Mouse (Mus musculus): ENCODE measurements at regions not wholly inside any gene's neighbourhood (a gene's known extent, or its start where the extent isn't known, plus 50 kb on each side); places are given as distances from the start of the nearest gene placed in this dataset.
"Not testable (repeated sequence)": the region's sequence is repeated elsewhere in the genome, so short reads cannot be mapped to it uniquely, and the experiment has no call there.

DNA sequence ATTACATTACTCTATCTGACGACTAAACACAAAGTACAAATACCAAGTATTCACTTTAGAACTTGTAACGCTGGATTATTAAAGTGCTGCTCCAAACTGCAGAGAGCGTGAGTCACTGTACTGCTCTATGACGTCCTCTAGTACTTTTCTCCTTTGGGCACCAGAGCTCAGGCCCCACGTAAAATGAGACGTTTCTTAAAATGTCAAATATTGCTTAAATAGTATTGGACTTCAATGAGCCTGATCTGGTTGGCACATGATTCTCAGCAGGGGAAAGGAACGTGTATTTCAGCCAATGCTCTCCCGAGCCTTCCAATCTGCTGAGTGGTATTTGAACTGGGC, 175.8 kb upstream of the Klf14 start:
- Histone ChIP-seq H3K4me1 (replicated peaks) (no peaks in the 10 kb centered on the region), H3K4me2 (no peak overlapping the region), H3K9ac (no peak overlapping the region), H3K27me3 (no peaks in the 10 kb centered on the region), H3K27ac (no peak overlapping the region), H3K36me3 (no peaks in the 10 kb centered on the region), H3K4me3 (replicated peaks) (no peak overlapping the region), H3K9me3 (replicated peaks) (no peaks in the 10 kb centered on the region)
- ATAC-seq (ENCODE audit: low read depth), result no peak
- no peak for DNase-seq
- WGBS (ENCODE audit: insufficient replicate concordance), result 69% methylated on average over 8 of the region's 8 CpGs

DNA sequence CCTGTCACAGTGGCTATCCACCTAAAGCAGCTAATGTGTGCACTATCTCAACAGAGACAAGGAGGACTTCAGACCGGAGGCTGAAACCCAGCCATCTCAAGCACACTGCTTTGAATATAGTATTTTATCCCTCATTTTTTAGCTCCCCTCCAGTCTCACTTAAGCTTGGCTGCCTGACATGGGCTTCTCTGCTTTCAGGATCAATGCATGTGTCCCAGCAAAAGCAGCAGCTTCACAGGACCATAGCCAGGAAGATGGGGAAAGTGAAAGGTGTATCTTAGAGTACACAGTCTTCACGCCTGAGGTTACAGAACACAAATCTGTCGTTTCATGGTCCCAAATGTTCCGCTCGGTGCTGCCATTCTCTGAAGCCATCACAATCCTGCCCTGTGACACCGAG, 176.7 kb upstream of the Klf14 start:
- 63% methylated on average over 6 of the region's 6 CpGs for WGBS (ENCODE audit: insufficient replicate concordance)
- no peak overlapping the region for H3K9ac ChIP-seq
- H3K4me2 ChIP-seq, result no peak overlapping the region
- H3K36me3 ChIP-seq, result no peaks in the 10 kb centered on the region
- no peak overlapping the region for H3K4me3 ChIP-seq (replicated peaks)
- H3K27me3 ChIP-seq, result no peaks in the 10 kb centered on the region
- no peak overlapping the region for H3K27ac ChIP-seq
- no peaks in the 10 kb centered on the region for H3K9me3 ChIP-seq (replicated peaks)
- DNase-seq, result no peak
- ATAC-seq (ENCODE audit: low read depth), result no peak
- no peaks in the 10 kb centered on the region for H3K4me1 ChIP-seq (replicated peaks)

DNA sequence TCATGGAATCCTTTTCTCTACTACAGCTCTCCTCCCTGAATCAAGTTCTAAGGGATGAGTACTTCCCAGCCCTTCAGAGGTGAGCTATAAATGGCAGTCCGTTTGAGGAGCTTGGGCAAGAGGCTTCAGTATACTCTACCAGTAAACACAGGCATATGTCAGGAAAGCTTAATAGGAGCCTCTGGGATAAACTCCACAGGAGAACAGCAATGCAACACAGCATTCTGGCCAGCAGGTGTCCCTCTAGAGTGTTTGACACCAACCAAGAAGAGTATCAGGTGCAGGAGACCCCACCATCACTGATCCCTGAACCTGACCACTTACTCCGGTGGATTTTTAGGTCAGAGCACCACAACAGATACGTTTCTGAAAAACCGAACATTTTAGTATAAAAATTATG, 178.0 kb upstream of the Klf14 start:
- DNase-seq, result no peak
- Histone ChIP-seq H3K27ac (no peak overlapping the region), H3K9me3 (replicated peaks) (no peaks in the 10 kb centered on the region), H3K36me3 (no peaks in the 10 kb centered on the region), H3K4me3 (replicated peaks) (no peak overlapping the region), H3K9ac (no peak overlapping the region), H3K4me2 (no peak overlapping the region), H3K4me1 (replicated peaks) (no peaks in the 10 kb centered on the region), H3K27me3 (no peaks in the 10 kb centered on the region)
- 43% methylated on average over 4 of the region's 4 CpGs for WGBS (ENCODE audit: insufficient replicate concordance)
- ATAC-seq (ENCODE audit: low read depth), result no peak

DNA sequence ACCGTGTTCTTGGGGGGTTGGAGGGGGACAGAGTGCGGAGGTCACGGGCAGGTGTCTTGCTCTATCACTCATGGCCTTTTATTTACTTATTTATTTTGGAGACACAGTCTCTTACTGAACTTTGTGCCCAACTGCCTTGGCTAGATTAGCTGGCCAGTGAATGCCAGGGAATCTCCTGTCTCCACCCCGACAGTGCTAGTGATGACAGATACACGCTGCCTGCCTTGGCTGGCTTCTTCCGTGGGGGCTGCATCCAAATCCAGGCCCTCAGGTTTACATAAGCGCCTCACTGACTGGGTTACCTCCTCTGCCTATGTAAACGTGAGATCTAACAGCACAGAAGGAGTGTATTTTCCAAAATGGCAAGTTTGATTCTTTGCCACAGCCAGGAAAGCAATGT, 178.5 kb upstream of the Klf14 start:
- H3K4me1 ChIP-seq (replicated peaks), result no peaks in the 10 kb centered on the region
- no peaks in the 10 kb centered on the region for H3K27me3 ChIP-seq
- H3K9ac ChIP-seq, result no peak overlapping the region
- H3K4me2 ChIP-seq, result no peak overlapping the region
- H3K36me3 ChIP-seq, result no peaks in the 10 kb centered on the region
- 69% methylated on average over 8 of the region's 8 CpGs for WGBS (ENCODE audit: insufficient replicate concordance)
- no peak overlapping the region for H3K4me3 ChIP-seq (replicated peaks)
- DNase-seq, result no peak
- H3K27ac ChIP-seq, result no peak overlapping the region
- H3K9me3 ChIP-seq (replicated peaks), result no peaks in the 10 kb centered on the region
- ATAC-seq (ENCODE audit: low read depth), result no peak

DNA sequence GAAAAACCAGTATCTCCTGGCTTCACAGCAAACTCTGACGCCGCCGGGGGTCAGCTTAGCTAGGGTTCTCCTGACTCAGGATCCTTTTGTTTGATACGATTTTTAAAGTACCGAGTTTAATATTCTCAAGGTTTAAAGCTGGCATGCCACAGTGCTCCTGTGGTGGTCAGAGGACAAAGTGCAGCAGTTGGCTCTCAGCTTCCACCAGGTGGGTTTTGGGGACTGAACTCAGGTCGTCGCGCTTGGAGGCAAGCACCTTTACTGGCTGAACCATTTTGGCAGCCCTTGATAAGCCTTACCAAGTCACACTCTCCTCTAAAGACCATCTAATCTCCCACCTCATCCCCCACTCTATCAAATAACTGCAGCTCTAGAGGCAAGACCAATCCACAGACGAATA, 181.1 kb upstream of the Klf14 start:
- DNase-seq (no peak), ATAC-seq (ENCODE audit: low read depth) (no peak)
- WGBS (ENCODE audit: insufficient replicate concordance), result 69% methylated on average over 9 of the region's 9 CpGs
- Histone ChIP-seq H3K36me3 (no peaks in the 10 kb centered on the region), H3K4me3 (replicated peaks) (no peak overlapping the region), H3K4me2 (no peak overlapping the region), H3K9me3 (replicated peaks) (no peaks in the 10 kb centered on the region), H3K4me1 (replicated peaks) (no peaks in the 10 kb centered on the region), H3K9ac (no peak overlapping the region), H3K27me3 (no peaks in the 10 kb centered on the region), H3K27ac (no peak overlapping the region)

DNA sequence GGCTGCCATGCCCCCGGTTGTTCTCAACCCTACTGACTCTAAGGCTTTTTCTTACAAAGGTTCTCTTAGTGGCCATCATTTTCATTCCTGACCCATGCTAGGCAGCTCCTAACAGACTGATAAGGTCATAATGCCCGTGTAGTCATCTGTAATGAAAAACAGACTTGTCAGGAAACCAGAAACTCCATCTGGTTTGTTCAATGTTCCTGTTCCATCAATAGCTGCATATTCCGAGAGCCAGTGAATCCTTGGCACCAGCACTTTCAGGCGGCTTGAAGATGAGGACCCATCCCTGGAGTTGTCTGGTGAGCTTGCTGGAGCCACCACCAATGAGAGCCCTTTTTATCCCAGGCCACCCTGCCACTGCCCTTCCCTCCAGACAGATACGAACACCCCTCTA, 181.7 kb upstream of the Klf14 start:
- Histone ChIP-seq H3K4me1 (replicated peaks) (no peaks in the 10 kb centered on the region), H3K4me2 (no peak overlapping the region), H3K9ac (no peak overlapping the region), H3K9me3 (replicated peaks) (no peaks in the 10 kb centered on the region), H3K36me3 (no peaks in the 10 kb centered on the region), H3K27ac (no peak overlapping the region), H3K27me3 (no peaks in the 10 kb centered on the region), H3K4me3 (replicated peaks) (no peak overlapping the region)
- DNase-seq, result no peak
- WGBS (ENCODE audit: insufficient replicate concordance), result 63% methylated on average over 5 of the region's 5 CpGs
- ATAC-seq (ENCODE audit: low read depth), result no peak

DNA sequence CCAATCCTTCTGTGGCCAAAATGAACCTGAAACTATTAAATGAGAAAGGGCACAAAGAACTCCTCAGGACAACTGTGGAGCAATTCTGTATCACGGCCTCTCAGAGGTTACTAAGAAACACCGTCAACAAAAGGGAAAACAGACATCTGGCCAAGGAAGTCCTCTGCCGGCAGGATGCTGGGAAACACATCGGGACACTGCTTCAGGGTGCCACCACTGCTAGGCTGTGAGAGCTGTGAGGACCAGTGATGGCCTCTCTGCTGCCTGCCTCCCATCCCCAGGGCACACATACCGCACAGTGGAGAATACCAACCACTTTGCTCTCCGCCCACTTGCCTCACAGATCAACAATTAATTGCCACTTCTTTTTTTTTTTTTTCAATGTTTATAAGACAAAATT, 182.6 kb upstream of the Klf14 start:
- Histone ChIP-seq H3K4me1 (replicated peaks) (no peaks in the 10 kb centered on the region), H3K9me3 (replicated peaks) (no peaks in the 10 kb centered on the region), H3K27me3 (no peaks in the 10 kb centered on the region), H3K27ac (no peak overlapping the region), H3K4me2 (no peak overlapping the region), H3K4me3 (replicated peaks) (no peak overlapping the region), H3K9ac (no peak overlapping the region), H3K36me3 (no peaks in the 10 kb centered on the region)
- 70% methylated on average over 6 of the region's 6 CpGs for WGBS (ENCODE audit: insufficient replicate concordance)
- DNase-seq (no peak), ATAC-seq (ENCODE audit: low read depth) (no peak)

DNA sequence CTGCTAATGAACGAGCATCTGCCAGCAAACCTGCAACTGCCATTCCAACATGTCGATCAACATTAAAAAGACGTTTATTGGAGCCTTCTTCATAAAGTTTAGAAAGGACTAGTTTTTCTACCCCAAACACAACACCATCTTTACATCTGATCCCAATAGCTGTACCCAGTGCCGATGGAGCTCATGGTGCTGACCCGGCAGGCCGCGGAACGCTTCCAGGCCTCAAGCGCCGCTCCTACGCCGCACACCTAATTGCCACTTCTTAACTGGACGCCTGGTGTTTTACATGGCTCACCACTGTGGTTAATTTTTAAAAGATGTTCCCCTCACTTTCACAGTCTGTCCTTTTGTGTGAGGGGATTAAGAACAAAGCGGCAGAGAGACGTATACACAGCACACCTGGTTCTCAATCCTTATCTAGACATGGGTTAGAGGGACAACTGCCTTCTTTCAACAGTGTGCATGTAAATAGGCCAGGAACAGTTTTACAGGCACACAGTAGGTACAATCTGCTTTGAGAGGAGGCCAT, 183.7 kb upstream of the Klf14 start:
- H3K27me3 ChIP-seq; H3K4me2 ChIP-seq; H3K9me3 ChIP-seq (replicated peaks); H3K9ac ChIP-seq; H3K4me3 ChIP-seq (replicated peaks); H3K36me3 ChIP-seq; ATAC-seq (ENCODE audit: low read depth); H3K4me1 ChIP-seq (replicated peaks); H3K27ac ChIP-seq; DNase-seq: not testable (repeated sequence)
- WGBS (ENCODE audit: insufficient replicate concordance), result 85% methylated on average over 15 of the region's 15 CpGs

DNA sequence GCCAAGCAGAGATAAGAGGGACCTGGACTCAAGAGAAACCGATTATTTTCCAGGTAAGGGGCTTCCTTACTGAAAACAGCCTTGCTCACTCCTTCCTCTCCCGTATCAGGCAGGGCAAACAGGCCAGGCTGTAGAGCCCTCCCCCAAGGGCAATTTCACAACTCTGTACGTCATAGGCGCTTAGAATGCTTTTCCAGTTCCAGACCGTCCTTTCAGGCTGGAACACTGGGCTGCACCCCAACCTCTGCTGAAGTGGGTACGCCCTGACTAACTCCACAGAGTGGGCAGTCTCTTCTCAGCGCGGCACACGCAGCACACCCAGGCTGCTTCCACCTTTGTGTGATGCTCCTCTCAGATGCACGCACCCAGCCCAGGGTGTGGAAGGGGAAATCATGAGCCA, 186.8 kb upstream of the Klf14 start:
- Histone ChIP-seq H3K4me3 (replicated peaks) (no peak overlapping the region), H3K27me3 (no peaks in the 10 kb centered on the region), H3K9ac (no peak overlapping the region), H3K4me2 (no peak overlapping the region), H3K36me3 (no peaks in the 10 kb centered on the region), H3K4me1 (replicated peaks) (no peaks in the 10 kb centered on the region), H3K27ac (no peak overlapping the region), H3K9me3 (replicated peaks) (no peaks in the 10 kb centered on the region)
- no peak for DNase-seq
- WGBS (ENCODE audit: insufficient replicate concordance), result 66% methylated on average over 10 of the region's 10 CpGs
- ATAC-seq (ENCODE audit: low read depth), result 0 out of 2 replicates have a peak, but pooled peaks have one; percentile 43

DNA sequence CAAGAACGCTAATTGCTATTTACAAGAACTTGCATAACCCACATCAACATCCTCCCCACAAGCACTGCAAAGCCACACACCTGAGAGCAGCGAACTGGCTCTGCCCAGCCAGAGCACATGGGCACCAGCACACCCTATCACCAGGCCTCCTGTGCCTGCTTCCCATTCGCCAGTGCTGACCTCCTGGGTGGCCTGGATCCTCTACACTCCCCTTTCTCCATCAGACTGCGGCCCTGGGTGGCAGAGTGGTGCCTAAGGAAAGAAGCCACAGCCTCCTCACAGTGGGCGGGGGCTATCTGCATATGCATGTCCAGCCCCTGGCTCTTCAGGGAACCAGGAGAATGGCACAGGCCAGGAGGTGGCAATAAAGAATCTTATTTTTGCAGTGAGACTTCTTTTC, 187.9 kb upstream of the Klf14 start:
- Histone ChIP-seq H3K9ac (no peak overlapping the region), H3K4me2 (no peak overlapping the region), H3K36me3 (no peaks in the 10 kb centered on the region), H3K27ac (no peak overlapping the region), H3K4me1 (replicated peaks) (no peaks in the 10 kb centered on the region), H3K27me3 (no peaks in the 10 kb centered on the region), H3K9me3 (replicated peaks) (no peaks in the 10 kb centered on the region), H3K4me3 (replicated peaks) (no peak overlapping the region)
- ATAC-seq (ENCODE audit: low read depth), result no peak
- 54% methylated on average over 5 of the region's 5 CpGs for WGBS (ENCODE audit: insufficient replicate concordance)
- no peak for DNase-seq

DNA sequence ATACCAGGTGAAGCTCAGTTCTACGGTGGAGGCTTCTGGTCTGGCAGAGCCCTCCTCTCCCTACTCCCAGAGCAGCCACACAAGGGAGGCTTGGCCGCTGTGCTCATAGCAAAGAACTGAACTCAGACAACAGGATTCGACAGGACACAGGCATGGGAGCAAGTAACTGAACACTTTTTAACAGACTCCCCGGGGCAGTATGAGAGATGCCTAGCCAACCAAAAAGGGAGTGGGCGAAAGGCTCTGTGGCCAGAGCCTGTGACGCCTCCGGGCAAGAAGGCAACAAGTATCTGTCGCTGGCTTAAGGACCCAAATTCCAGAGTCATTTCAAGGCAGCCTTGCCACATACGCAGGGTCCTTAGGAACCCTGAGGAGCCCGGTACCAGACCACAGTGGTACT, 188.8 kb upstream of the Klf14 start:
- DNase-seq, result no peak
- Histone ChIP-seq H3K9ac (no peak overlapping the region), H3K27ac (no peak overlapping the region), H3K4me2 (no peak overlapping the region), H3K9me3 (replicated peaks) (no peaks in the 10 kb centered on the region), H3K4me3 (replicated peaks) (no peak overlapping the region), H3K36me3 (no peaks in the 10 kb centered on the region), H3K27me3 (no peaks in the 10 kb centered on the region), H3K4me1 (replicated peaks) (no peaks in the 10 kb centered on the region)
- ATAC-seq (ENCODE audit: low read depth), result no peak
- 73% methylated on average over 10 of the region's 10 CpGs for WGBS (ENCODE audit: insufficient replicate concordance)

DNA sequence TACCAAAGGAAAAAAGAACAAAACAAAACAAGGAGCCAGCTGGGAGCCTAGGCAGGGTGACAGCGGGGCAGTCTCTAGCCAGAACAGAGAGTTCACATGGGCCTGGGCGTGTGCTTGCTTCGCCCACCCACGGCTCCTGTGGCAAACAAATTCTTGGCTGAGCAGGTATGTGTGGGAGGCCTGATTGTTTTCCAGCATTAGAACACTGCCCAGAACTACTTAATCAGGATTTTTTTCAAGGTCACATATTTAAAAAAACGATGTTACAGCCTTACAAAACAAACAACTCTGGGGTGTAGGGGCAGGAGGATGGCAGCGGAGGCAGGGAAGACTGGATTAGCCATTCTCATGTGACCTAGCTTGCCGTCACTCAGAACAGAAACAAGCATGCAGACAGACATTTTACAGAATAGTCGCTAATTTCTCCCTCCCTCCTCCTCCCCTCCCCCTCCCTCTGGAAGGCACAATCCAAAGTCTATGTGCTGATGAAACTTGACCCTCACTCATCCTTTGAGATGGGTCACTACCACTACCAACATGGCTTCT, 189.5 kb upstream of the Klf14 start:
- WGBS (ENCODE audit: insufficient replicate concordance), result 60% methylated on average over 8 of the region's 8 CpGs

More for the DNA sequence above, 189.5 kb upstream of the Klf14 start:
- H3K27me3 ChIP-seq, result no peaks in the 10 kb centered on the region
- H3K4me1 ChIP-seq (replicated peaks), result no peaks in the 10 kb centered on the region
- no peaks in the 10 kb centered on the region for H3K9me3 ChIP-seq (replicated peaks)
- H3K4me3 ChIP-seq (replicated peaks), result no peak overlapping the region
- DNase-seq (no peak), ATAC-seq (ENCODE audit: low read depth) (no peak)
- no peak overlapping the region for H3K4me2 ChIP-seq
- H3K9ac ChIP-seq, result no peak overlapping the region
- H3K27ac ChIP-seq, result no peak overlapping the region
- H3K36me3 ChIP-seq, result no peaks in the 10 kb centered on the region

Measured in liver, embryonic 13.5 days (tissue).